Mouse (Mus musculus) mouse embryonic stem cell (cell line): ENCODE measurements around the gene Zfp426.

Experiments used
- in situ Hi-C, 2 experiments: fragments of 300-500 bp; cut with MboI; formaldehyde crosslinking; loops; 1 replicate in 1 of 2; 3 replicates in 1 of 2; pipeline ENCODE4 v1.14.3; 2019 to 2020; ENCODE audit warnings: low sequenced_read_pairs in 2 of 2, low pct_unique_long_range_greater_than_20kb in 1 of 2, mixed read lengths in 1 of 2; ENCODE audit not compliant: unreplicated experiment in 1 of 2

The Zfp426 gene

DNA sequence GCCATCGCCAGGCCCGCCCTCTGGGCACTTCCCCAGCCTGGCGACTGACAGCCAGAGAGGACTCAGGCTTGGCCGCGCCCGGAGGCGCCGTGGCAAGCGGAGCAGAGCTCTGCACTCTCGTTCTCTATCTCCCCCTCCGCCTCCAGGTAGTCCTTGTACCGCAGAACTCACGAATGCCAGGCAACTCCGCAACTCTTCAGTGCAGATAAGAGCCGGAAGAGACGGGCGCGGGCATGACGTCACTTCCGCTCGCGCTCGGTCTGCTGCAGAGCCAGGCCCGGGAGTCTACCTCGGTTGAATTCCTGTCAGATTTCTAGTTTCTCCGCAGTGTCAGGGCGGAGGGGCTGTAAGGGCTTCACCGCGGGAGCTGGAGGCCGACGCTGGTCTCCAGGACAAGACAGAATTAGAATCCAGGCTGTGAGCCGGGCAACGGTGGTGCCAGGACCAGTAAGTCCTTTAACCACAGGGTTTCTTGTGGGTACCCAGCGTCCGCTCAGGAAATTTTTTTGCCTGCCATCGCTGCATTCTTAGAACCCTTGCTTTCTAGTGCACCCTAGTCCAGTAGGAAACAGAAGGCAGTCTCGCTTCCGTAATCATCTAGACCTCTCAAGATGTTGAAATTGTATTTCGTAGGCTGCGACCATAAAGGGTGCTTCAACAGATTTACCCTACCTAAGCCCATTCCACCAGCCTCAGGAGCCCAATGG, at the start of gene Zfp426:
Zfp426 (minus strand) TSS at position 220 of the 707 bp plus-strand sequence.
- in situ Hi-C loops, result no loop called here

DNA sequence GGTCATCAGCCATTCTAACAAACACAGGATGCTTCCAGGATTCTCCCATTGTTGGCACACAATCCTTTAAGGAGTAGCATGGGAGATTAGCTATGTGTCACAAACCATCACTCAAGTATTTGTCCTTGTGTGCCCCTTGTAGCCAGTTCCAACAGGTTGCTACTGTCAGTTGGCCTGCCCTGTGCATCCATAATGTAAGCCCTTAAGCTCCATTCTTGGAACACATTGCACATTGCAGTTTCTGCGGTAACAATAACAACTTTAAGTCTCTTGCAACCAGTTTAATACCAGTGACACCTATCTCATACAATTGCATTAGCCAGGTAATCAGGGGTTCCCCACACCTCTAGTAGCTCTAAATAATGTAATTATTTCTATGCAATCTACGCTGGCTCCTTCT, 44.1 kb upstream of the Zfp426 start:
- in situ Hi-C loops, result no loop called here

DNA sequence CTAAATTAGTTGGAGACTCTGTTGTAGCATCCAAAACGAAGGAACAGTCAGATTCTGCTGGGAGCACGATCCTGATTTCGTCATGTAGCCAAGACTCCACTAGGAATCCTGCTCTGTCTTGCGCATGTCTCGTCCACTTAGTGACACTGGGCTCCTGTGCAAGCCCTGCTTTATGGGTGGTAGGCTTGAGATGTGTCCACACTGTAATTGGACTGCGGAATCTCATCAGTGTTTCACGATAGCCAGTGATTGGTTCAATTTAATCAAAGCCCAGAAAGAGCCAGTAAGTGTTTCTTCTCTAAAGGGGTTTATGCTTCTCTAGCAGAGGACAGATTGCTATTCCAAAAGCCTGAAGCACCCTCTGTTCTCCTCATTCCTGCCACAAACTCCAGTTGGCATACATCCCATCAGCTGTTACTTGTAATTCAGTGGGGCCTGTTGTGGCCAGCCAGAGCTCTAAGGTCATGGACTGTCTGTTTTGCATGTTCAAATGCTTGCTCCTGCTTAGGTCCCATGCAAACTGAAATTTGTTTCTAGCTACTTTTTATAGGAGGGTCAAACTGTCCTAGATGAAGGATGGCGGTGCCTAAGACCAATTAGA, 41.9 kb upstream of the Zfp426 start:
- in situ Hi-C loops, result no loop called here

DNA sequence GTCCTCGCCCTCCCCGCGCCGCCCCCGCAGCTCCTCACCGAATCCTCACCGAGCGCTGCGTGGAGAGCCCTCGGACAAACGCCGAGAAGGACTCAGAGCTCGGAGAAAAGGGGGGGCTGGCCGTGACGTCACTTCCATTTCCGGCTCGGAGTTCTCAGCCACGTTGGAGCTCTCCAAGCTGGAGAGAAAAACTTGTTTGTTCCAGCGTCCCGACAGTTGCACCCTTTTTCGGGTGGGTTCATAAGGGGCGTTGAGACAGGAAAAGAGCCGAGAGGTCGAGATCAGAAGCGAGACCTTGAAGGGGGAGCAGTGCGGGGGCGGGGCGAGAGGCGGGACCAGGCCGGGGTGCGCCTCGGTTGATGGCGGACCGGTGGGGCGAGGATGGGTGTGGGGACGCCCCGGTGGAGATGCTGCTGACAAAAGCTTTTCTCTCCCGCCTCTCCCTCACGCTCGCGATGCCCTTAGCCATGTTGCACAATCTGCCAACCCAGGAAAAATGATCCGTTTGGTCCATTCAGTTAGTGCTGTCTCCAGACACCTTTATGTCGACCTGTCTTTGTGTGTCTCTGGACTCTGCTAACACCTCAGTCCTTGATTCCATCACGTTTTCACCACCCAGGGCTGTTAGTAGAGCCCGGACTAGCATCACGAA, 28.9 kb upstream of the Zfp426 start, which contains the start of gene Zfp266:
Zfp266 (minus strand) TSS at position 112 of the 652 bp plus-strand sequence.
- in situ Hi-C loops, result no loop called here

DNA sequence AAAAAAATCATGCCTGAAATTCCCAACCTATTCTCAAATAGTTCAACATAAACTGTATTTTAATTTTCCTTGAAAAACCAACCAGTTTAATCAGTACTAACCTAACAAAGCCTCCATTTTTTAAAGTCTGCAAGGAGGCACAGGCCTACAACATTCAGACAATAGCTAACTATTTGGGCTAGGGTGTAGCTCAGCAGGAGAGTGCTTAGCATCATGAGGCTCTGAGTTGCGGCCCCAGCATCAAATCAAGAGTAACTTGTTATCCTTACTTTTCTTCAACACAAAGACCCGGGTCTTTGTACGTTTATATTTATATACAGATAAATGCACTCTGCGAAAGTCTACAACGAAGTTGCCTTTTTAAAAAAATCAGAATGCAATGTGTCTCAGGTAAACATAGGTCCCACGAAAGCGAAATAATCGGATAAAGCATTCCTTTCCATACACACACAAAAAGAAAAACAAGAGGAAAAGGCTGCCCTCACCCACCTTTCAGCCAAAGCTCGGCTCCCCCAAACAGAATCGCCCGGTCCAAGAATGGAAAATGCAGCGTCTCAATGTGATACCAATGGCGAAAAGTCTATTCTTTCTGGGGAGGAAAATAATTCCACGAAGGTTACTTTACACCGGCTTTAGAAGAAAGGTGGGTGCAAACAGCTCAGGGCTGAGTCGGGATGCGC, 28.1 kb upstream of the Zfp426 start:
- in situ Hi-C loops, result no loop called here

DNA sequence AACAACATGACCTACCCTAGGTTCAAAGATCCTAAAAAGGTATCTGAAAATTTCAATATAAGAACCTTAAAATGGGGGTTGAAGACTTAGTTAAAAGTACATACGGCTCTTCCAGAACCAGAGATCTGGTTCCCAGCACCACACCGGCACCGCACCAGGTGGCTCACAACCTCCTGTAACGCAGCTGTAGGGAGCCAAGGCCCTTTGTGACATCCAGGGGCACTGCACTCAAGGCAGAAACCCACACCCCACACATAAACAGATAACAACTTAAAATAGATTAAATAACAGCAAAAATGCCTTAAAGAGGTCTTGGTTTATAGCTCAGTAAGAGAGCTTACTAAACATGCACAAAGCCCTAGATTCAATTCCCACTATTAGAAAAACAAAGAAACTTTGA, 27.4 kb upstream of the Zfp426 start:
- in situ Hi-C loops, result no loop called here

DNA sequence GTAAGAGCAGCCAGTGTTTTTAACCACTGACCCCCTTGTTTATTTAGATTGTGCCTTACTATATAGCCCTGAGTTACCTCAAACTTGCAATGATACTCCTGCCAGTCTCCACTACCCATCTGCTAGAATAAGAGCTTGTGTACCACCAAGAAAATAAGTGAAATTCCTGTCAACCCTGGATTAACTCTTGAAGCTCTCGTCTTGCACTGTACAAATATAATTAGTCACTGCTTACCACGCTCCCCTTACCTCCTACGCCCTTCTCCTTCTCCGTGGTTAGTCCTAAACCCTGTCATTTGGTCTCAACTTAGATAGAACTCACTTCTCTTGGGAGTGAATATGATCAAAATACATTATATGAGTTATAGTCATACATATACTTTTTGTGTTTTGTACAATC, 26.2 kb upstream of the Zfp426 start:
- in situ Hi-C loops, result no loop called here

DNA sequence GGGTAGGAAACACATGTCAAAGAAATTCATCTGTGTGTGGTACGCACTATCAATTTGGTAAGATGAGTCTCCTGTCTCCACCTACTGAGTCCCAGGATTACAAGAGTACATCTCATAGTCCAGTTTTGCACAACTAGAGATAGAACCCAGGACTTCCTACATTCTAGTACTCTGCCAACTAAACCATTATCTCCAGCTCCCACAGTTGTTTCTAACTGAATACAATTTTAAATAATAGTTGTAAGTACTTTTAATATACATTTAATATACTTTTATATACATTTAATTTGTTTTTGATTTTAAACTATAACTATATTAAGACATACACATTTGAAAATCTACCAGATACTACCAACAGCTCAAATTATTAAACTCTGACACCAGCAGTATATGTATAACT, 25.2 kb upstream of the Zfp426 start:
- in situ Hi-C loops, result no loop called here

DNA sequence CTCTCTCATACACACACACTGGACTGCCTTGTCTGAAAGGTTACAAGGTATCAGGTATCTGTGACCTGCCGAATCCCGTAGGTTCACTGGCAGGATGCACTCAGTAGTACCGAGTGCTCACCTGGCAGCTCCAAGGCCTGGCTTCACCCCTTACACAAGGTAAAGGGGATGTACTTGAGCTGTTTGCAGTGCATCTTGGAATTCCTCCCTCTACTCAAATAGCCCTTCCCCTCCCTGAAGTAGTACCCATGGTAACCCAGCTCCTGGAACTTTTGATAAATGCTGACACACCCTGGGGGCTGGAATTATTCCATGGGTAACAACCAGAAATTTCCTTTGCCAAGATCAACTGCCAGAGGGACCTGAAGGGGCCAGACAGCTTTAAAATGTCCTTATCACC, 21.5 kb upstream of the Zfp426 start:
- in situ Hi-C loops, result no loop called here

DNA sequence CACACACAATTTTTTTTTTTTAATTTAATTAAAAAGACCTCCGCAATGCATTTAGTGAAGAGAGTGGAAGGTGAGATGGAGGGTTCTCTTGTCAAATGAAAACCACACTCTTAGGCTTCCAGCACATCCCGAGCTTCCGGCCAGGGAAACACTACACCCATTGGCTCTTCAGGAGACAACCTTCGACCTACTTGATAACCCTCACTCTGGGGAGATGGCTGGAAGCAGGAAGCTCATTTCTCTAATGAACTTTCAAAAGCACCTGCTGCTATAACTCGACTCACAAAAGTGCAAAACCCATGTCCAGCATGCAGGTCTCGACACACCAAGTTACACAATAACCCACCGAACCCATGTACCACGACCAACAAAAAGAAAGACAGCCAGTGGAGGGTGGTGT, 20.2 kb upstream of the Zfp426 start:
- in situ Hi-C loops, result no loop called here

DNA sequence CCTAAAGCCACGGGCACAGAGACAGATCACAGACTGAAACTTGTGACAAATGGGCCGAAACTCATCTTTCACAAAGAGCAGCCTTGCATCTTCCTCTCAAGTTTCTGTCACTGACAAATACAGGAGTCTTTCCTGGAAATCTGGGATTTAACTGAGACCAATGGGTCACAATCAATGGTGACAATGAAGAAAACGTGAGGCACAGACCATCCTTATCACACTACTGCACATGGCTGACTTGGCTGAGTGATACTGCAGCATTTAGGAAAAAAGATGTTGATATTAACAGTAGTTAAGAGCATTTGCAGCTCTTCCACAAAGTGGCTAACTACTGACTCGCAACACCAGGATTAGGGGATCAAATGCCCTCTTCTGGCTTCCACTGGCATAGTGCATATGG, 19.1 kb upstream of the Zfp426 start:
- in situ Hi-C loops, result no loop called here

DNA sequence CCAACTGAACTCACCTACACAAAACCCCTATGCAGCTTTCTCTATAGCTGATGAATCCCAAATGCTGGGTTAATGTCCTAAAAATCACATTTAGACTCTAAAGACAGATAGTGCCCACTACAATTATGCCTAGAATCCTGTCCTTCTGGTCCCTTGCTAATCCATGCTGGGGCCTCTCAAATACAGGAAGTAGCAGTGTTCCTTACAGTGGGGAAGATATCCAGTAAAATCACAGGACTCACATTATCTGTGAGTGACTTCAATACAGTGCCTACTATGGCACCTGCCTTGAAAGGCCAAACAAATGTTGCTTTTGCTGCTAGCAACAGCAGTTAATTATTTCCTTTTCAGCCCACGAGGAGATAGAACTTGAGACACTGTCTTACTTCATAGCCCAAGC, 17.8 kb upstream of the Zfp426 start:
- in situ Hi-C loops, result no loop called here

DNA sequence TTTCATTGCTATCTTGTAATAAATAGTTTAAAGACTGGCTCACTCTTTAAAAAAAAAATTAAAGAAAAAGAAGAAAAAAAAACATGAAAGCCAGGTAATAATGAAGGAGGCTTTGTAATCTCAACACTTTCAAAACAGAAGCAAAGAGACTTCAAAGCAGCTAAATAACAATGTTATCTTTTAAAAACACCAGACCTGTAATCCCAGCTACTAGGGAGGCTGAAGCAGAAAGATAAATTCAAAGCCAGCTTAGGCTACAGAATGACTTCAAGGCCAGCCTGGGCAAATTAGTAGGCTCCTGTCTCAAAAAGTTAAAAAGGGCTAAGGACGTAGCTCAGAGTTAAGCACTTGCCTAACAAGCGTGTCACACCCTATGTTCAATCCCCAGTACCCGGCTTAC, 17.1 kb upstream of the Zfp426 start:
- in situ Hi-C loops, result no loop called here

DNA sequence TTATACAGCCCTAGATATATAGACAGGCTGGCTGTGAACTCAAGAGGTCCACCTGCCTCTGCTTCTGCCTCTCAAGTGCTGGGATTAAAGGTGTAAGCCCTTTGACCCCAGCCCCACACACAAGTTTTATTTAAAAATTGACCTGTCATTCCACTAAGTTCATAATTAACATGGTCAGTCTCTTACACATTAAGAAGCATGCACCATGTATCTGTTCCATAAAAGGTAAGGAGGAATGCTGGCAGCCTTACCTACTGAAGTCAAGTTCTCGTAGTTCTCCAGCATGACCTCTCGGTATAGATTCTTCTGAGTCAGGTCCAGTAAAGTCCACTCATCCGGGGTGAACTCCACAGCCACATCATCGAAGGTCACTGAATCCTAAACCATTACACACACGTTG, 12.3 kb upstream of the Zfp426 start:
- in situ Hi-C loops, result no loop called here

DNA sequence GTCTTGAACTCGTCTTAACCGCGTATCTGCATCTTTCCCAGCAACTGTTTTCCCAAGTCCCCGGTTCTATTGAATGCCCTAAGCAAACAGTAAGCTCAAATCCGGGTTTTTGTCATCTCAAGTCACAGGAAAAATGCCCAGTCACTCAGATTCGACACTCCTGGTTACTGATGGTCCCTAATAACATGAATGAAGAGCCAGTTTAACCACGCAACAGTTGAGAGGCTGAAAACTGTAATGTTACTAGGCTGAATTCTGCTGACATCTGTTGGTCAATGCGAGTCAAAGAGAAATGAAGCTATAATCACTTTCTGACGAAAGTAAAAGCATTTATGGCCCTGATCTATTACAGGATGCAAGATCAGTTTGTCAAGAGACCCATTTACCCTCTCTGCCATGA, 735 bp upstream of the Zfp426 start:
- in situ Hi-C loops, result no loop called here

DNA sequence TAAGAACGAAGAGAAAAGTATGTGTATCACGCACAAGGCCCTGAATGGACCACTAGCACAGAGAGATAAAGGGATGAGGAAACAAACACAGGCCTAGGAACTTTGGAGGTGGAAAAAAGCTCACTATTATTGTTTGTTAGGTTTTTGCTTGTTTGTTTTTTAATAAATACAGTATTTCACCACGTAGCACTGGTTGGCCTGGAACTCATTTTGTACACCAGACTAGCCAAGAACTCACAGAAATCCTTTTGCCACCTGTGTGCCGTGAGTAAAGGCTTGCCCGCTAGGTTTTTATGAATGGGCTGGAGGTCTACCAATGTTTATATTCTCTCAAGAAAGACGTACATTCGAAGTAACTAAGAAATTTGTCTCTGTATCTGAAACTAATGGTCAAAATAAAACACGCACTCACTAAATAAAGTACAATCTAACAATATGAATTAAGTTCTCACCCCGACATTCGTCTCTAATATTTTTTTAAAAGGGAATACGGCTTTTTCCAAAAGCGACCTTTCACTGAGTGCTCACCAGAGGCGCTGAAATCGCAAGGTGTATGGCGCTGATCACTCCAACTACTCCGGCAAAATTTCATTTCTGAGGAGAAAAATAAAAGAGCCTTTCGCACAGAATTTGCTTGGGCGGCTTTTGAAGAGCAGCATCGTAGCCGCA, 554 bp downstream of the Zfp426 start:
- in situ Hi-C loops, result no loop called here

DNA sequence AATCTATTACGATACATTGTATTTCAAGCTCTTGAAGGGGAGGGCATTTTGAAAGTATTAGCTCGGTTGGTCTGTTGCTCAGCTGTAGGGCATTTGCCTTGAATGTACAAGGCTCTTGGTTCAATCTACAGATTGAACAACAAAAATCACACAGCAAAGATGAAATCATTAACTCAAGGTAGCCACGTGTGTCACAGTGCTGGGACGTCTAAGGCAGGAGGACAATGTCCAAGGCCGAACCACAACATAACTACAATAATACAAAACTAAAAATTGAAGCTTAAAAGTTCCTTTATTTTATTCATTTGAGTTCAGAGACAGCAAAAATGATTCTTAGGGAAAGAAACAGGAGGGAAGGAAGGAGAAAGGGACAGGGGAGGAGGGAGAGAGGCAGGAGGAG, 3.0 kb downstream of the Zfp426 start:
- in situ Hi-C loops, result no loop called here

DNA sequence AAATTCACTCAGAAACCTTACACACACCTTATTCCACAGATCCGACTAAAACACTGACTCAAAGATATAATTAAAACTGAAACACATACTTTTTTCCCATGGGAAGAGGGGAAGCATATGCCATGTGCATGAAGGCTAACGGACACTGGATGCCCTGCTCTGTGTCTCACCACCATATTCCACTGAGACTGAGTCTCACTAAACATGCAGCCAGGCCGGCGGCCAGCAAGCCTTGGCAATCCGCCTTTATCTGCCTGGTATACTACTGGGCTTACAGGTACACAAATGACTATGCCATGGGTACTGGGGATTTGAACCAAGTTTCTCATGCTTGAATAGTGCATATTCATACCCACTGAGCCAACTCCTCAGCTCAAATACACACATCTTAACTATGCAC, 13.2 kb downstream of the Zfp426 start:
- in situ Hi-C loops, result no loop called here

DNA sequence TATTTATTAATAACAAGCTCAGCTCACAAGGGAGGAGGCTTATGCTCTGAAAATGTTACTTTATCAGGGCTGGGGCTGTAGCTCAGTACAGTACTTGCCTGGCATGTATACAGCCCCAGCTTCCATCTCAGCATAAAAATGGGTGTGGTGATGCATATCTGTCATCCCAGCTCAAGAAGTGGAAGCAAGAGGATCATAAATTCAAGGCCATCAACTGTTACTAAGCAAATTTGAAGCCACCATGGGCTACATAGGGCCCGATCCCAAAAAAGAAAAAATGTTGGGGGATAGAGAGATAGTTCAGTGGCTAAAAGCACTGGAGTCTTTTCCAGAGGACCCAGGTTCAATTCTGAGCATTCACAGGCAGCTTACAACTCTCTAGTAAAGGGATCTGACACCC, 15.9 kb downstream of the Zfp426 start:
- in situ Hi-C loops, result no loop called here
